Mouse (Mus musculus) liver, embryonic 14.5 days (tissue): ENCODE measurements around the gene Rftn1. TPM values are rescaled to one million over a fixed set of nuclear protein-coding genes. Genes with fewer than 3 reads are reported as not detected.

Experiments
- ATAC-seq: fragments of 200-750 bp; cut with Nextera tagmentation; 2 replicates; pipeline ENCODE4 v1.8.0; 2017; ENCODE audit warnings: moderate number of reproducible peaks, mild to moderate bottlenecking, moderate library complexity; ENCODE audit not compliant: insufficient read depth
- DNase-seq, 3 experiments: peaks; one replicate each; pipeline ENCODE4 v3.0.0-alpha.2; 2012 to 2013; ENCODE audit warnings: low read depth in 3 of 3, low spot score in 3 of 3
- H3K27ac ChIP-seq: fragments of 300-500 bp; sonication (generic); 2 replicates; pipeline ENCODE4 v1.5.1; 2014; ENCODE audit warnings: moderate library complexity, mild to moderate bottlenecking, control low read depth, inconsistent platforms
- H3K27me3 ChIP-seq: fragments of 300-500 bp; sonication (generic); 2 replicates; pipeline ENCODE4 v1.6.1; 2014; ENCODE audit warnings: mild to moderate bottlenecking, low read length, moderate library complexity; ENCODE audit not compliant: control insufficient read depth, insufficient read depth
- H3K36me3 ChIP-seq: fragments of 300-500 bp; sonication (generic); replicated peaks from 2 replicates; pipeline ENCODE4 v1.6.1; 2014; ENCODE audit warnings: low read depth; ENCODE audit not compliant: control insufficient read depth, insufficient read depth
- H3K4me1 ChIP-seq, 2 experiments: fragments of 200-500 bp in 1 of 2; fragments of 300-500 bp in 1 of 2; sonication (generic) in 1 of 2; replicated peaks; 2 replicates each; pipeline ENCODE4 v1.6.1; 2012 to 2014; ENCODE audit warnings: antibody characterized with exemption in 1 of 2, inconsistent platforms in 1 of 2, low read length in 1 of 2; ENCODE audit not compliant: control insufficient read depth in 2 of 2, insufficient read depth in 2 of 2
- H3K4me2 ChIP-seq: fragments of 300-500 bp; sonication (generic); 2 replicates; pipeline ENCODE4 v1.6.1; 2014; ENCODE audit warnings: low read depth, mild to moderate bottlenecking, control low read depth, moderate library complexity
- H3K4me3 ChIP-seq, 2 experiments: fragments of 200-500 bp in 1 of 2; fragments of 300-500 bp in 1 of 2; sonication (generic) in 1 of 2; 2 replicates each; pipeline ENCODE4 v1.5.1; 2012 to 2014; ENCODE audit warnings: low read depth in 2 of 2, low read length in 2 of 2, mild to moderate bottlenecking in 2 of 2, control low read depth in 1 of 2, inconsistent platforms in 1 of 2, moderate library complexity in 1 of 2; ENCODE audit not compliant: insufficient read depth in 1 of 2
- H3K9ac ChIP-seq: fragments of 300-500 bp; sonication (generic); replicated peaks from 2 replicates; pipeline ENCODE4 v1.6.1; 2014; ENCODE audit warnings: mild to moderate bottlenecking, control low read depth, moderate library complexity
- H3K9me3 ChIP-seq: fragments of 300-500 bp; sonication (generic); 2 replicates; pipeline ENCODE4 v1.6.1; 2016; ENCODE audit warnings: low read length, mixed read lengths; ENCODE audit not compliant: control insufficient read depth
- CTCF ChIP-seq: IDR thresholded peaks from 2 replicates; pipeline ENCODE4 v1.5.1; 2016; ENCODE audit warnings: antibody characterized with exemption, low read depth, control low read depth
- EP300 ChIP-seq: IDR thresholded peaks from 2 replicates; pipeline ENCODE4 v1.6.1; 2016; ENCODE audit warnings: antibody characterized with exemption, low read depth
- WGBS: fragments of 180-500 bp; shearing (Covaris S2); extraction: QIAGEN DNeasy Blood & Tissue Kit; methylation state at CpG from one replicate; pipeline ENCODE4 v1.1.7; 2014; ENCODE audit not compliant: insufficient replicate concordance; 5-methylcytosine and 5-hydroxymethylcytosine counted together
- polyA plus RNA-seq, 2 experiments: library from polyadenylated mRNA; depleted of rRNA in 1 of 2; stranded (reverse) in 1 of 2; unstranded in 1 of 2; fragments of >200 nt; fragmentation: Nextera tagmentation in 1 of 2; extraction: Ambion mirVana in 1 of 2; gene quantifications; 2 replicates each; pipeline versions ENCODE4 v1.2.1 to v1.2.3; 2012 to 2014

Rftn1 gene
- polyA plus RNA-seq, 2 experiments = 2.2 to 3.2 TPM

DNA sequence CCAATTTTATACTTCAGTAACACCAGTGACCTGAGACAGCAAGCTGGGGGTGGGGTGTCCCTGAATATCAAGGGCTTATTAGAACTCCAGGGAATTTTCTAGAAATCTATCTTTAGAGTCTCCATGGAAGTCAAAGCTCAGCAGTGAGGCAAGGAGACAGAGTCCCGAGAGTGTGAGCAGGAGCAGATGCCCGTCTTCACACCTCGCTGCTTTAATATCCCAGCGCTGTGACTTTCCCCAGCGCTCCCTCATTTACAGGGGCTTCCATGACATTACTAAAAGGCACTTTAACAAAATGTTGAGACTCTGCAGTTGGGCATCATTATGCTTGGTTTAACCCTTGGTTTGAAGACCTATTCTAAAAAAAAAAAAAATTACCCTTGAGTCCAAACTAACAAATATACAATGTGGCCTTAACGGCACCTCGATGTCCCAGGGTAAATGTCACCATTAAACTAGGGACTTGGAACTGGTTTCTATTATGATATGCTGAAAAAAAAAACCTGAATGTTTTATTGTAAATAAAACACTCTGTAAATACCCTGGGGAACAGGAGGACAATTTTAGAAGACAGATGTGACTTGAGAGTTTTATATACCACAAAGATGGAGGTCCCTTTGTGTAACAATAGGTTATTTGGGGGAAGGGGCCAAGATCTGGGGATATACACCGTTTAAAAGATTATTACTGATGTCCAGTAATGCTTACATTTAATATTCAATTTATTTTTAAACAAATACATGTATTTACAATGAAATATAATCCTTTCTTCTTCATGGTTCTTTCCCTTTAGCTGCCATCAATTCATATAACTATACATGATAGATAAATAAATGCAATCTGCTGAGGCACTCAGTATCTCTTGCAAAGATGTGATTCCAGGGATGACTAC lies 123.4 kb downstream of the Rftn1 start:
- H3K9ac ChIP-seq = no peak overlapping the region
- no peak overlapping the region for H3K4me2 ChIP-seq
- H3K9me3 ChIP-seq = no peaks in the 10 kb centered on the region
- no peak overlapping the region for H3K4me3 ChIP-seq
- TF ChIP-seq EP300 (no peak), CTCF (no peak)
- H3K4me1 ChIP-seq = peaks cover 31 to 35% of the 10 kb centered on the region in 2 experiments
- WGBS = 84% methylated on average over 8 of the region's 8 CpGs
- no peak for ATAC-seq
- DNase-seq = no peak
- H3K27me3 ChIP-seq = no peaks in the 10 kb centered on the region
- no peak overlapping the region for H3K27ac ChIP-seq
- no peaks in the 10 kb centered on the region for H3K36me3 ChIP-seq

DNA sequence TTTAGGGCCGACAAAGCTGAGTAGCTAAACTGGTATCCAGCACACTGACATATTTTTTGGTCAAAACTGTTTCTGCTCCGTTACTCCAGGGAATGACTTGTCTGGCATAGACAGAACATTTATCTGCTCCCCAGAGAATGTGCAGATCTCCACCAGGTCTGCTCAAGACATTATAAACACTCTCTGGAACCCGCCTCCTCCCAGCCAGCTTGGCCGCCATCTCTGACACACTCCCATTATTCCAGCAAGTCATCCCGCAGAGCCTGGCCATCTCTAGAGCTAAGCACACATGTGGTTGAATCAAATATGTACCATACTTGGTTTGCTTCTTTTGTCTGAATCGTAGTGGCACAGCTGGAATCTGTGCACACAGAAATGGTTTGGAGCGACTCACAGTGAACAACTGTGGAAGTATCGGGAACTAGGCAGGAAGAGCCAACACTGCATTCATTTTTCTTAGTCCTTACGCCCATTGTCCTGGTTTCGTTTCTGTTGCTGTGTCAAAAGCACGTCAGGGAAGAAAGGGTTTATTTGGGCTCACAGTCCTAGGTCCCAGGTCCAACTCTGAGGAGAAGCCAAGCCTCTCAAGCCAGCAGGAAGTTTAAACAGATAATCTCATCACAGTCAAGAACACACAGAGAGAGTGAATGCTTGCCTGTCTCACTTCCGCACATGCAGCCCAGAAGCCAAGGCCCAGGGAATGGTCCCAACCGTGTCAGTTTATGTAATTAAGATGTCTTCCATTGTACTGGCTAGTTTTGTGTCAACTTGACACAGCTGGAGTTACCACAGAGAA lies 126.4 kb downstream of the Rftn1 start:
- no peak for DNase-seq
- no peak overlapping the region for H3K4me3 ChIP-seq
- H3K4me2 ChIP-seq = no peak overlapping the region
- no peaks in the 10 kb centered on the region for H3K27me3 ChIP-seq
- H3K9me3 ChIP-seq = no peaks in the 10 kb centered on the region
- 81% methylated on average over 13 of the region's 13 CpGs for WGBS
- no peaks in the 10 kb centered on the region for H3K36me3 ChIP-seq
- no peak for ATAC-seq
- TF ChIP-seq EP300 (no peak), CTCF (no peak)
- peaks cover 5 to 8% of the 10 kb centered on the region in 2 experiments for H3K4me1 ChIP-seq
- no peak overlapping the region for H3K27ac ChIP-seq
- no peak overlapping the region for H3K9ac ChIP-seq

DNA sequence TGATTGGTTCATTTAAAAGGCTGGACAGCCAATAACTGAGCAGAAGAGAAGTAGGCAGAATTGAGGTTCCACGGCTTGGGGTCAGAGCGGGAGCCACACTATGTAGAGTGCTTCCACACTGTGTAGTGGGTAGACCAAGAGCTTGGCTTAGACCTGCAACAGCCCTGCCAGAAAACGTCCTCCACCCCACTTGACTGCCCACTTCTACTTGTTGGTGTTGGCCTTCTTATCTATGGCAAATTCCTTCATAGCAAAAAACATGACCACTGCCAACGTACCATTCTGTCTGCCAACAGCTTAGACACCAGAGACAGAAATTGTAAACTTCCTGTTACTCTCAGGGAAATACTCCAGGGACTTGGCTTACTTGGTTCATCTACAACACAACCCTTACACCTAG lies 127.8 kb downstream of the Rftn1 start:
- Histone ChIP-seq H3K4me3 (no peak overlapping the region), H3K27me3 (no peaks in the 10 kb centered on the region), H3K36me3 (no peaks in the 10 kb centered on the region), H3K4me2 (no peak overlapping the region), H3K4me1 (0 out of 4 replicates have a peak, but pooled peaks cover 0 to 2% of the 10 kb centered on the region in 2 experiments), H3K27ac (no peak overlapping the region), H3K9me3 (no peaks in the 10 kb centered on the region), H3K9ac (no peak overlapping the region)
- ATAC-seq (no peak), DNase-seq (no peak)
- 65% methylated on average over 4 of the region's 4 CpGs for WGBS
- TF ChIP-seq CTCF (no peak), EP300 (no peak)

DNA sequence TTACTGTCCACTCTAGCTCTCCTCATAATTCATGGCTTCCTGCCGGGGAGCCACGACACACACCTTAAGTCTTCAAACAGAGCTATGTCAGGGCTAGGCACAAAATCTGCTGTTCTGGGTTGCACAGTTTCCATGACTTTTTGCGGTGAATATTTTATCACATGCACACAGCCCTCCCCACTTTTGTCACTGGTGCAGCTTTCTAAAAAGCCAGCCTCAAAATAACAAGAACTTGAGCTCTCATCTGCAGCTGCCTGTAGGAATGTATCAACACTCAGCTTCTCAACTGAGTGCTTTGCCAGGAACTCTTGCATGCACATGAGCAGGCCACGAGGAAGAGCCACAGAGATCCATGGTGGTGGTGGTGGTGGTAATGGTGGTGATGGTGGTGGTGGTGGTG lies 129.0 kb downstream of the Rftn1 start:
- no peak overlapping the region for H3K9ac ChIP-seq
- TF ChIP-seq CTCF = no peak
- no peak for TF ChIP-seq EP300
- H3K36me3 ChIP-seq = no peaks in the 10 kb centered on the region
- no peak for ATAC-seq
- H3K4me1 ChIP-seq = 0 out of 4 replicates have a peak, but pooled peaks cover 0 to 2% of the 10 kb centered on the region in 2 experiments
- no peak overlapping the region for H3K4me3 ChIP-seq
- no peak overlapping the region for H3K27ac ChIP-seq
- H3K27me3 ChIP-seq = no peaks in the 10 kb centered on the region
- H3K9me3 ChIP-seq = no peaks in the 10 kb centered on the region
- DNase-seq = no peak
- no peak overlapping the region for H3K4me2 ChIP-seq
- WGBS = 77% methylated on average over 4 of the region's 4 CpGs

DNA sequence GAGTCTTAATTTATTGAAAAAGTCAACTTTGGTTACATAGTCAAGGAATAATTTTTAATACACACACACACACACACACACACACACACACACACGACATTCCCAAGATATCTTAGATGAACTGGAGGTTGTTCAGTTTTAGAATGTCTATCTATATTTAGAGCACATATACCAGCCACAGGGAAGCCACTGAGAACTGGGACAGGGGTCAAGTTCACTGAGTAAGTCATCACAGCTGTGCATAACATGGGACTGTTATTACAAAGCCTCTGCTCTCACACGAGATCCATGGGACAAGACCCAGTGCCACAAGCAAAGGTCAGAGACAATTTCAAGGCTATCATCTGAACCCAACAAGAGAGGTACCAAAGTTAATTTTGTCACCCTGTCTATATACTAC lies 130.3 kb downstream of the Rftn1 start:
- Histone ChIP-seq H3K9me3 (no peaks in the 10 kb centered on the region), H3K9ac (no peak overlapping the region), H3K4me1 (0 out of 4 replicates have a peak, but pooled peaks cover 0 to 2% of the 10 kb centered on the region in 2 experiments), H3K4me3 (no peak overlapping the region), H3K27ac (no peak overlapping the region), H3K27me3 (no peaks in the 10 kb centered on the region), H3K36me3 (no peaks in the 10 kb centered on the region), H3K4me2 (no peak overlapping the region)
- TF ChIP-seq CTCF (no peak), EP300 (no peak)
- WGBS = 63% methylated on average over 2 of the region's 2 CpGs
- DNase-seq (no peak), ATAC-seq (no peak)
